Mouse (Mus musculus): ENCODE measurements around the gene Sv2b.

DNA sequence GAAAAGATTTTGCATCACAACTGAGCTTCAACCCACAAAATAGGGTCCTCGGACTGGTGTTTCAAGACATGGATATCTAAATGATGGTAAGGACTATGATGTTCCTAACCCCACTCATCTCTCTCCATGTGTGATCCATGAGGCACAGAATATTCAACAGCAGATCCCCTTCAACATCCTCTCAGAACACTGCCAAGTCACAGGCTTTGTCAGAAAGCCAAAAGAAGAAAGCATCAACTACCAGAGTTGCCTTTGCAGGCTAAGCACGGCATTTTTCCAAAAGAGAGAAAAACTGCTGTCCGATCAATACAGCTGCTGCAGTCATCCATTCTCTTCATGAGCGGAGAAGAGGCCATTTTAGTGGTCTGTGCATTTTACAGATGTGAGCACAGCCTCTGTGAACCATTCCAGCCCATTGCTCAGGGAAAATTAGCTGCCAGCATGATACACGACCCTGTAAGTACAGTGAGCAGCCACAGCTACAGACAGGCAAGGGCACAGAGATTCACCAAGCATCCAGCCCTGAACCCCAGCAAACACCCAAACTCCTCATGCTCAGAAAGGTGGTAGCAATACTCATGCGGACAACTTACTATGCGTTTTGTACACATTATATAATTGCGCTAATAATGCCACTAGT is 55.3 kb downstream of the Sv2b start:
- TF ChIP-seq CTCF (IDR thresholded peaks at IDR 0.05; ENCODE audit: borderline replicate concordance, insufficient read depth, low read length) (no peak), POLR2A (IDR thresholded peaks at IDR 0.05; ENCODE audit: low read depth, low read length) (no peak)

All from embryonic fibroblast, embryonic 13.5 days (primary cell).